Mouse (Mus musculus) forebrain, embryonic 14.5 days (tissue): ENCODE results near the gene Colgalt2. TPM values are rescaled to one million over a fixed set of nuclear protein-coding genes. Genes with fewer than 3 reads are reported as not detected.

ENCODE experiments used
- ATAC-seq: fragments of 200-750 bp; cut with Nextera tagmentation; 2 replicates; pipeline ENCODE4 v1.8.0; 2017; ENCODE audit warnings: mild to moderate bottlenecking, moderate library complexity
- DNase-seq: peaks from one replicate; pipeline ENCODE4 v3.0.0-alpha.2; 2015; ENCODE audit warnings: low spot score
- H3K27ac ChIP-seq: fragments of 300-500 bp; sonication (generic); 2 replicates; pipeline ENCODE4 v1.5.1; 2014; ENCODE audit warnings: low read depth, mild to moderate bottlenecking, control low read depth, low read length, moderate library complexity
- H3K27me3 ChIP-seq: fragments of 300-500 bp; sonication (generic); replicated peaks from 2 replicates; pipeline ENCODE4 v1.6.1; 2014; ENCODE audit warnings: low read length, control low read depth, mixed read lengths; ENCODE audit not compliant: control insufficient read depth, insufficient read depth
- H3K36me3 ChIP-seq: fragments of 300-500 bp; sonication (generic); 2 replicates; pipeline ENCODE4 v1.6.1; 2014; ENCODE audit warnings: low read length, control low read depth; ENCODE audit not compliant: control insufficient read depth, insufficient read depth
- H3K4me1 ChIP-seq: fragments of 300-500 bp; sonication (generic); 2 replicates; pipeline ENCODE4 v1.6.1; 2014; ENCODE audit warnings: antibody characterized with exemption, low read length, control low read depth; ENCODE audit not compliant: control insufficient read depth, insufficient read depth
- H3K4me2 ChIP-seq: fragments of 300-500 bp; sonication (generic); 2 replicates; pipeline ENCODE4 v1.6.1; 2014; ENCODE audit warnings: mild to moderate bottlenecking, control low read depth, low read length
- H3K4me3 ChIP-seq: fragments of 300-500 bp; sonication (generic); 2 replicates; pipeline ENCODE4 v1.5.1; 2014; ENCODE audit warnings: low read depth, low read length, control low read depth
- H3K9ac ChIP-seq: fragments of 300-500 bp; sonication (generic); 2 replicates; pipeline ENCODE4 v1.6.1; 2014; ENCODE audit warnings: mild to moderate bottlenecking, low read length, control low read depth, moderate library complexity
- H3K9me3 ChIP-seq: fragments of 300-500 bp; sonication (generic); replicated peaks from 2 replicates; pipeline ENCODE4 v1.6.1; 2016; ENCODE audit warnings: low read length, control low read depth, mixed read lengths; ENCODE audit not compliant: control insufficient read depth
- WGBS: fragments of 180-500 bp; shearing (Covaris S2); extraction: QIAGEN DNeasy Blood & Tissue Kit; methylation state at CpG from one replicate; pipeline ENCODE4 v1.1.7; 2014; 5-methylcytosine and 5-hydroxymethylcytosine counted together
- polyA plus RNA-seq: library from polyadenylated mRNA; unstranded; fragments of >200 nt; fragmentation: Nextera tagmentation; extraction: Ambion mirVana; gene quantifications from 2 replicates; pipeline ENCODE4 v1.2.1, GENCODE M21; 2014

The Colgalt2 gene
- polyA plus RNA-seq, 1 experiment from 2014 or later, result 2.6 TPM

DNA sequence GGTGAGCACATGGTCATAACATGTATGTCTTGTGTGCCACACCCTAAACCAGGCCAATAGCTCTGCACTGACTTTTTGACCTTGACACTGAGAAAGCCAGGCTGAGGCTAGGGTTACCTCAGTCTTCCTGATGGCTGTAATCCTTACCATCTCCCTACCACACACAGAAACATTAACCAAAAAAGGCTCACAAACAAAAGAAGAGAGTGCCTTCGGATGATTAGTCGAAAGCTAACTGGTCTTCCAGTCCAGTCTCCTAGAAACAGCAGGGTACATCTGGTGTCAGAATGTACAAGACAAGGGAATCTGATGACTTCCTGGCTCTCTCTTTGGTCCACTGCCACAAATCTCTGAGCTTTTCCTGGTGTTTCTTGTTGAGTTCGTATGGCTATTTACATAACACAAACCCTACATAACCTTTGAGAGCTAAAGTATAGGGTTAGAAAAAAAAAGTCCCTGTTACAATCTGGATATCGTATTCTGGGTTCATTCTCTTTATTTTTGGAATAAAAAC, 117.5 kb downstream of the Colgalt2 start:
- Histone ChIP-seq H3K4me2 (no peak overlapping the region), H3K27ac (no peak overlapping the region), H3K36me3 (peaks cover 19% of the 10 kb centered on the region; the same call in 1 of the 2 replicates), H3K27me3 (no peaks in the 10 kb centered on the region), H3K9ac (no peak overlapping the region), H3K4me3 (no peak overlapping the region), H3K9me3 (no peaks in the 10 kb centered on the region), H3K4me1 (no peaks in the 10 kb centered on the region)
- 87% methylated on average over 4 of the region's 4 CpGs for WGBS
- DNase-seq (no peak), ATAC-seq (no peak)

DNA sequence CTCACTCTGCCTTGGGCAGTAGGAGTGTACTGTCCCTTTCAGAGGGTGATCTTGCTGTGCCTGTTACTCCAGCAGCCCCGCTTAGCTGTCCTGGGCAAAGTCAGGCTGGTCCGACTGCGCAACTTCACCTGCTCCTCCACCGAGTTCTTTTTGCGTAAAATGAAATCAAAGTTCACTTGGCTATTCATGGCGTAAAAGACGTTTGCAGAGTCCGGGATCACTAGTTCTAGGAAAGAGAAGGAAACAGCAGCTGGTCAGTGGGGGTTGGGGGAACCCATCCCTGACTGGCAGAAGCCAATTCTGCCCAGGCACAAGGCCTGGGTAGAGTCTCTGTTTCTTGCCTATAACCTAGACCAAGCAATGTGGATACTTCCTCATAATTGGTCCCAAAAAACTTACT, 119.3 kb downstream of the Colgalt2 start:
- no peak overlapping the region for H3K27ac ChIP-seq
- H3K36me3 ChIP-seq, result peaks cover 21% of the 10 kb centered on the region; the same call in 1 of the 2 replicates
- no peaks in the 10 kb centered on the region for H3K27me3 ChIP-seq
- H3K4me3 ChIP-seq, result no peak overlapping the region
- DNase-seq (no peak), ATAC-seq (no peak)
- no peak overlapping the region for H3K9ac ChIP-seq
- H3K4me2 ChIP-seq, result no peak overlapping the region
- H3K9me3 ChIP-seq, result no peaks in the 10 kb centered on the region
- H3K4me1 ChIP-seq, result no peaks in the 10 kb centered on the region
- WGBS, result 92% methylated on average over 8 of the region's 8 CpGs

- no peaks in the 10 kb centered on the region for H3K27me3 ChIP-seq
- ATAC-seq (0 out of 2 replicates have a peak, but pooled peaks have one; percentile 32), DNase-seq (peak; percentile 71)
- no peak overlapping the region for H3K27ac ChIP-seq
- WGBS, result 82% methylated on average over 16 of the region's 16 CpGs
- no peaks in the 10 kb centered on the region for H3K4me1 ChIP-seq
- H3K36me3 ChIP-seq, result peaks cover 21% of the 10 kb centered on the region; the same call in 1 of the 2 replicates
- H3K9ac ChIP-seq, result no peak overlapping the region
- H3K4me3 ChIP-seq, result no peak overlapping the region
- H3K4me2 ChIP-seq, result no peak overlapping the region
- H3K9me3 ChIP-seq, result no peaks in the 10 kb centered on the region
Observed at GRCm38 (mm10) chr1:152520798-152521575, 121.4 kb downstream of the Colgalt2 start.

GRCm38 (mm10) chr1:152522226-152522625, 122.6 kb downstream of the Colgalt2 start:
- no peak for ATAC-seq
- WGBS, result 80% methylated on average over 3 of the region's 3 CpGs
- DNase-seq, result no peak

GRCm38 (mm10) chr1:152523292-152523691, 123.7 kb downstream of the Colgalt2 start:
- Histone ChIP-seq H3K36me3 (peaks cover 17% of the 10 kb centered on the region), H3K4me3 (no peak overlapping the region), H3K4me2 (no peak overlapping the region), H3K4me1 (no peaks in the 10 kb centered on the region), H3K27me3 (no peaks in the 10 kb centered on the region), H3K27ac (no peak overlapping the region), H3K9ac (no peak overlapping the region), H3K9me3 (no peaks in the 10 kb centered on the region)
- DNase-seq, result no peak
- no peak for ATAC-seq
- 86% methylated on average over 11 of the region's 11 CpGs for WGBS

More at GRCm38 (mm10) chr1:152522226-152522625, 122.6 kb downstream of the Colgalt2 start:
- Histone ChIP-seq H3K4me1 (no peaks in the 10 kb centered on the region), H3K27me3 (no peaks in the 10 kb centered on the region), H3K9ac (no peak overlapping the region), H3K9me3 (no peaks in the 10 kb centered on the region), H3K4me3 (no peak overlapping the region), H3K36me3 (peaks cover 18% of the 10 kb centered on the region; the same call in 1 of the 2 replicates), H3K27ac (no peak overlapping the region), H3K4me2 (no peak overlapping the region)

- Histone ChIP-seq H3K9me3 (no peaks in the 10 kb centered on the region), H3K9ac (no peak overlapping the region), H3K27ac (no peak overlapping the region), H3K4me1 (no peaks in the 10 kb centered on the region), H3K36me3 (peaks cover 14% of the 10 kb centered on the region), H3K4me2 (no peak overlapping the region), H3K27me3 (no peaks in the 10 kb centered on the region), H3K4me3 (no peak overlapping the region)
- 88% methylated on average over 22 of the region's 22 CpGs for WGBS
- DNase-seq, result no peak
- 0 out of 2 replicates have a peak, but pooled peaks have one; percentile 22 for ATAC-seq
Observed at GRCm38 (mm10) chr1:152524098-152524892, 124.7 kb downstream of the Colgalt2 start.

DNA sequence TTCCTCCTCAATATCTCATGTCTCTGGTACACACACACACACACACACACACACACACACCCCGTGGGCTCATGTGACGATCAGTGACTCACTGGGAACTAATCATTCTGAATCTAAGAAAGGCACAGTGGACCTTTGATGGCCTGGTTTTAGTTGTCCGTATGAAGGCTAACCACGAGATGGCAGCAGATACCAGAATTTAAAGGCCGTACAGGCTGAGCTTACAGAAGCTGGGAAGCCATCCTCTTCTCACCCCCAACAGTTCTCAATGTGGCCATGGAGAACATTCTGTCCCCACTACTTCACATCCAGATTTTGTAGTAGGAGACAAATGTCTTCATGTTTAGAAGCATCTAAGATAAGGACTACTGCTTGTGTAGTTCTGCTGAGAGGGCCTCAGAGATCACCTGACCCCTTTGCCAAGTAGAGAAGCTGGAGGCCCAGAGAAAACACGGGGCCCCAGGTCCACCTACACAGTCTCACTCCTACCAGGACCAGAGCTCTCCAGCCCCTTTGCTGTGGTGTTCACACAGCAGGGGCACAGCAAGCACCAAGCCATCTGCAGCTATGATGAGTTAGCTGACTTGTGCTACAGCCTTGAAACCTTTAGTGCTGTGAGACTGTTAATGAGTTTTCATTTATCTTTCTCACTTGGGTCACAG, 125.5 kb downstream of the Colgalt2 start:
- DNase-seq (peak; percentile 91), ATAC-seq (peak; percentile 85)
- Histone ChIP-seq H3K4me2 (no peak overlapping the region), H3K9me3 (no peaks in the 10 kb centered on the region), H3K4me3 (no peak overlapping the region), H3K4me1 (no peaks in the 10 kb centered on the region), H3K9ac (no peak overlapping the region), H3K36me3 (peaks cover 10% of the 10 kb centered on the region), H3K27ac (no peak overlapping the region), H3K27me3 (no peaks in the 10 kb centered on the region)
- 19% methylated on average over 6 of the region's 6 CpGs for whole genome bisulfite sequencing

DNA sequence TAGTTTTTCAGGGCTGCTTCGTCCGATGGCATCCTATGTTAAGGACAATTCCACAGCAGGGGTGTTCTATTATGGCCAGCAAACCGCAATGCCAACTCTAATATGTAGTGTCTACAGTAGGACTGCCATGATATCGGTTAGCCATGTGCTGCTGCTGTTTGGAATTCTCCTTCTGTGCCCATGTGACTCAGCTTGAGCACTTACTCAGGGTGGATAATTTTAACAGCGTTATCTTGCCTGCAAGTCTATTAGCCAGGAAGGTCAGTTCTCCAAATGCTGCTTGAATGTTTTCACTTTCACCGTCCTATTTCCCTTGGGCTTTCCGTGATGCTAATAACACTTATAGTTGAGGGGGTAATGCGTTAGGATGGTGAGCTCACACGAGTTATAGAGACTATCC, 126.5 kb downstream of the Colgalt2 start:
- H3K9ac ChIP-seq, result no peak overlapping the region
- no peak overlapping the region for H3K4me3 ChIP-seq
- 79% methylated on average over 9 of the region's 9 CpGs for WGBS
- ATAC-seq (no peak), DNase-seq (no peak)
- H3K4me2 ChIP-seq, result no peak overlapping the region
- peaks cover 14% of the 10 kb centered on the region for H3K36me3 ChIP-seq
- no peaks in the 10 kb centered on the region for H3K9me3 ChIP-seq
- no peak overlapping the region for H3K27ac ChIP-seq
- H3K4me1 ChIP-seq, result no peaks in the 10 kb centered on the region
- no peaks in the 10 kb centered on the region for H3K27me3 ChIP-seq
